Mouse (Mus musculus) midbrain, embryonic 12.5 days (tissue): ENCODE measurements at regions not wholly inside any gene's neighbourhood (a gene's known extent, or its start where the extent isn't known, plus 50 kb on each side); places are given as distances from the start of the nearest gene placed in this dataset.

Experiments used
- ATAC-seq: fragments of 200-750 bp; cut with Nextera tagmentation; 2 replicates; pipeline ENCODE4 v1.8.0; 2017; ENCODE audit warnings: low read depth, moderate TSS enrichment, moderate library complexity; ENCODE audit not compliant: low FRiP score
- H3K27ac ChIP-seq: fragments of 300-500 bp; sonication (generic); replicated peaks from 2 replicates; pipeline ENCODE4 v1.5.1; 2016; ENCODE audit warnings: mild to moderate bottlenecking
- H3K27me3 ChIP-seq: fragments of 300-500 bp; sonication (generic); 2 replicates; pipeline ENCODE4 v1.6.1; 2016; ENCODE audit warnings: mild to moderate bottlenecking
- H3K36me3 ChIP-seq: fragments of 300-500 bp; sonication (generic); 2 replicates; pipeline ENCODE4 v1.6.1; 2016
- H3K4me1 ChIP-seq: fragments of 300-500 bp; sonication (generic); 2 replicates; pipeline ENCODE4 v1.6.1; 2016
- H3K4me2 ChIP-seq: fragments of 300-500 bp; sonication (generic); replicated peaks from 2 replicates; pipeline ENCODE4 v1.6.1; 2016; ENCODE audit warnings: mild to moderate bottlenecking, moderate library complexity
- H3K4me3 ChIP-seq: fragments of 300-500 bp; sonication (generic); 2 replicates; pipeline ENCODE4 v1.5.1; 2016; ENCODE audit warnings: mild to moderate bottlenecking
- H3K9ac ChIP-seq: fragments of 300-500 bp; sonication (generic); replicated peaks from 2 replicates; pipeline ENCODE4 v1.6.1; 2016; ENCODE audit warnings: mild to moderate bottlenecking, moderate library complexity
- H3K9me3 ChIP-seq: fragments of 300-500 bp; sonication (generic); 2 replicates; pipeline ENCODE4 v1.6.1; 2016; ENCODE audit warnings: mild to moderate bottlenecking
- WGBS: fragments of 180-500 bp; shearing (Covaris S2); methylation state at CpG from one replicate; pipeline ENCODE4 v1.1.7; 2016; 5-methylcytosine and 5-hydroxymethylcytosine counted together

DNA sequence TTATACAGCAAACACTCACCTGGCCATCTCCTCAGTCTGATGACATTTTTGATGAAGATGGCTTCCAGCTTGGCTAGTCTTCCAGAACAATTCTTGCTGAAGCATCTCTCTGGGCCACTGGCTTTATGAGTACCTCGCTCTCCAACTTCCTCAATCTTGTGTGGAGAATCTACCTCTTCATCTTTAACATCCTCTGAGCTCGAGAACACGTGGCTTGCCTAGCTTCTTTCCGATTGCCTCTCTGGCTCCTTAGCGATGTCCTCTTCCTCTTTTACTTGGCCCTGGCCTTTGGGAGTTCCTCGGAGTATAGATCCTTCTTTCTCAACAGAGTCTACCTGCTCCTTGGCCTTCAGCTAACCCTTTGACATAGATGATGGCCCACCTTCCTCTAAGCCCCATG lies 231.0 kb downstream of the Uaca start:
- Histone ChIP-seq H3K4me3 (no peak overlapping the region), H3K4me2 (no peak overlapping the region), H3K36me3 (no peaks in the 10 kb centered on the region), H3K9ac (no peak overlapping the region), H3K9me3 (no peaks in the 10 kb centered on the region), H3K4me1 (0 out of 2 replicates have a peak, but pooled peaks cover 7% of the 10 kb centered on the region), H3K27me3 (peaks cover 6% of the 10 kb centered on the region; the same call in 1 of the 2 replicates), H3K27ac (no peak overlapping the region)
- no peak for ATAC-seq
- whole genome bisulfite sequencing = 89% methylated on average over 6 of the region's 6 CpGs

DNA sequence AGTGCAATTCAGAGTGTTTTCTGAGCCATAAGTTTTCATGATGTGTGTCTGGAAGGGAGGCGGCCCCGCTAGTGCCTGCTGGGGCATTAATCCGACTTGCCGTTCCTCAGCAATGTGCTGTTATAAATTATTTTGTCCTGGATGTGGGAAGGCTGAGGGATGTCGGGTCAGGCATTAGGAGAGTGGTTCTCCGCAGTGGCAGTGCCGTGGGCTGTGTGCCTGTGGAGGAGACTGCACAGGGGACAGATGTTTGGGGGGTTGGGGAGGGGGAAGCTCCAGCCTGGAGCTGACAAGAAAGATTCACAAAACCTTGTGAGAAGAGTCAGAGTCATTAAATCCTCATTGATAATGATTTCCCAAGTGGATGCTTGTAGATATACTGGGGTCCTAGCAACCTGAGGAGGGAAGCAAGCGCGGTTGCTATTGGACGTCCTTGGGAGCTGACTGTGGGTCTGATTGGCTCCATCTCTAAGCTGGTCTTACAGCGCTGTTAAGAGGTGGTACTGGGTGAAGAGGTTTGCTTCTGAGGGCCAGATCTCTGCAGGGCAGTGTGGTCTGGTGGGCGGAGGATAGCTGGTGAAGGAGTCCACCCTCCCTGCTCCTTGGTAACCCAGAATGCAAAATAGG lies 234.5 kb downstream of the Uaca start:
- no peak overlapping the region for H3K4me2 ChIP-seq
- no peaks in the 10 kb centered on the region for H3K36me3 ChIP-seq
- H3K27ac ChIP-seq = no peak overlapping the region
- no peak overlapping the region for H3K9ac ChIP-seq
- ATAC-seq = no peak
- H3K4me1 ChIP-seq = peaks cover 14% of the 10 kb centered on the region; the same call in 1 of the 2 replicates
- H3K4me3 ChIP-seq = no peak overlapping the region
- H3K27me3 ChIP-seq = peaks cover 6% of the 10 kb centered on the region; the same call in 1 of the 2 replicates
- no peaks in the 10 kb centered on the region for H3K9me3 ChIP-seq
- 66% methylated on average over 12 of the region's 12 CpGs for WGBS

DNA sequence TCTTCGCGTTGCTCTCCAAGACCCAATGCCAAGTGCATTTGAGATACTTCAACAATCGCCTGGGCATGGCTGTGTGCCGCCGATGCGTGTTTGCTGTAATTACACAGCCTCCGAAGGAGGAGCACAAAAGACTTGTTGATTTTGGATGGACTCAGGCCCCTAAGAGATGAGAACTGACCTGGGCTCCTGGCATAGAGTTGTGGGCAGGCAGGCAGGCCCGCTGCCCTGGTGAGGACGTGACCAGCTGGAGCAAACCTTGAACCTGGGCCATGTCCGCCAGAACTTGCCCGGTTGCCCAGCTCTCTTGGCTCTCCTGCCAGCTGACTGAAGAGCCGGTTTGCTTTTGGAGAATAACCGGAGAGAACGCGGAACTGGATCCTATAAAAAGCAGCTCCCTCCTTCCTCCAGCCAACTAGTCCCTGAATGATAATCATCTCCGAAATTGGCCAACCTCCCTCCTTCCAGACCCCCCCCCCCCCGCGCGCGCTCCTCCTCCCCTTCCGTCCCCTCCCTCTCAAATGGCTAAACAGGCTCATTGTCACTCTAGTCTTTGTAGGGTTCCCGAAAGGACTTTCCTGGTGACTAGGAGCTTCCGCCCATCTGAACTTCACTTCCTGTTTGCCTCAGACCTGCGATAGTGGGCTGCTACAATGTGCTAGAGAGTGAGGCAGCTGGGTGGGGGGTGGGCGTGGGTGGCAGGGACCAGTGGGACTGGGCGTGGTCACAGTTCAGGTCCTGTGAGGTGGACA lies 237.5 kb downstream of the Uaca start:
- no peak overlapping the region for H3K9ac ChIP-seq
- no peaks in the 10 kb centered on the region for H3K9me3 ChIP-seq
- H3K27me3 ChIP-seq = 0 out of 2 replicates have a peak, but pooled peaks cover 7% of the 10 kb centered on the region
- H3K4me1 ChIP-seq = peaks cover 14% of the 10 kb centered on the region; the same call in 1 of the 2 replicates
- 83% methylated on average over 25 of the region's 26 CpGs for WGBS
- no peak overlapping the region for H3K4me3 ChIP-seq
- H3K4me2 ChIP-seq = no peak overlapping the region
- no peak for ATAC-seq
- no peaks in the 10 kb centered on the region for H3K36me3 ChIP-seq
- no peak overlapping the region for H3K27ac ChIP-seq

DNA sequence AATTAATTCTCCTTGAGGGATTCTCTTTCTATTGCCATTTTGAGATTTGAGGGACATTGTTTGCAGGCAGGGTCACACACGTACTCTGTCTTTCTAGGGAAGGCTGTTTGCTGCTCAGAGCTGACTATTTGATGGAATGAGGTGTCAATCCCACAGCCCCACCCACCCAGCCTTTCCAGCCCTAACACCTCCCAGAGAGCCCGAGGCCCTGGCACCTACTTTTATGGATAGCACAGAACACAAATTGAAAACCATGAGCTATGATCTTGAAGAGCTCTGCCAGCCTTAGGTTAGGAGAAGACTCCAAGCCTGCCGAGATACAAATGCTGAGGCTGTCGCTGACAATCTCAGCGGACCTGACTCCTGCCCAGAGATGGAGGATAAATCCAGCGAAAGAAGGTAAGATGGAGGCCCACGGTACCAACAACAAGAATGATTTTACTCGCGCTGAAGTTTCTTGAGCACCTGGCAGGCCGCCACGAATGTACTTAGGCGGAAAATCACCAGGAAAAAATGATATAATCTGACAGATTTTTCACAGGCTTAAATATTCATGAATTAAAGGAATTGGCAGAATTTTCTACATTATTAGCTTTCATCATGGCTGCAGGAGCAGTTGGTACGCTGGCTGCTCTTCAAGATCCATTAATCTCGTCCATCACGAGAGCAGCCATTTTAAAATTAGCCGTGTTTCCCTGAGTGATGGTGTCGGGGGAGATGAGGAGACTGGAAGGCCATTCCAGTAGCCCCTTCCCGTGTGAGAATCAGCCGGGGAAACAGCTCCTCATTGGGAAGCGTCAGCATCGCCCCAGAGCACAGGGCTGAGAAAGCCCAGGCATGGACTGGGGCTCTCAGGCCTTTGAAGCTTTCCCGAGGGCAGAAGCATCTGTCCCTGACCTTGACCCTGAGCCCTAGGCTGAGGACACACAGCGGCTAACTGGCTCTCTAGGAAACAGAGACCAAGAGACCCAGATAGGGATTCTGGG lies 238.4 kb downstream of the Uaca start:
- H3K9ac ChIP-seq = no peak overlapping the region
- peak overlapping the region; percentile 26; the same call in 1 of the 2 replicates for H3K27ac ChIP-seq
- WGBS = 81% methylated on average over 23 of the region's 23 CpGs

DNA sequence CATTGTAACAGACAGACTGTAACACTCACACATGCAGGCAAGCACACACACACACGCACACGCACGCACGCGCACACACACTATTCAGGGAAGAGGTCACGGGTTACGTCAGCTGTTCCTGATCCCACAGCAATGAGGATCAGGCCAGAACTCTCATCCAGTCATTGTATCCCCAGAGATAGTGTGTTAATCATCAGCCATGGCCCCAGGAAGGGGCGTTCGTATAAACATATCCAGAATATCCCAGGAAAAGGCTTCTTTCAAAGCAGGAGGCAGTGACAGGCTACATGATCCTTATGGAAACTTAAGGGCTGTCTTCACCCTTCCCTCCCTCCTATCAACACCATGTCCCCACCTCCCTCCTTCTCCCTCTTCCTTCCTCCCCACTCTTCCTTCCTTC lies 239.3 kb downstream of the Uaca start:
- Histone ChIP-seq H3K9me3 (no peaks in the 10 kb centered on the region), H3K27me3 (0 out of 2 replicates have a peak, but pooled peaks cover 7% of the 10 kb centered on the region), H3K27ac (0 out of 2 replicates have a peak overlapping the region, but pooled peaks have one; percentile 26), H3K4me2 (no peak overlapping the region), H3K4me3 (no peak overlapping the region), H3K4me1 (peaks cover 23% of the 10 kb centered on the region), H3K36me3 (no peaks in the 10 kb centered on the region), H3K9ac (no peak overlapping the region)
- WGBS = 70% methylated on average over 9 of the region's 9 CpGs
- ATAC-seq = no peak

More for the DNA sequence above, 238.4 kb downstream of the Uaca start:
- H3K27me3 ChIP-seq = 0 out of 2 replicates have a peak, but pooled peaks cover 7% of the 10 kb centered on the region
- no peak overlapping the region for H3K4me2 ChIP-seq
- H3K9me3 ChIP-seq = no peaks in the 10 kb centered on the region
- peaks cover 14% of the 10 kb centered on the region for H3K4me1 ChIP-seq
- H3K4me3 ChIP-seq = no peak overlapping the region
- no peak for ATAC-seq
- H3K36me3 ChIP-seq = no peaks in the 10 kb centered on the region

DNA sequence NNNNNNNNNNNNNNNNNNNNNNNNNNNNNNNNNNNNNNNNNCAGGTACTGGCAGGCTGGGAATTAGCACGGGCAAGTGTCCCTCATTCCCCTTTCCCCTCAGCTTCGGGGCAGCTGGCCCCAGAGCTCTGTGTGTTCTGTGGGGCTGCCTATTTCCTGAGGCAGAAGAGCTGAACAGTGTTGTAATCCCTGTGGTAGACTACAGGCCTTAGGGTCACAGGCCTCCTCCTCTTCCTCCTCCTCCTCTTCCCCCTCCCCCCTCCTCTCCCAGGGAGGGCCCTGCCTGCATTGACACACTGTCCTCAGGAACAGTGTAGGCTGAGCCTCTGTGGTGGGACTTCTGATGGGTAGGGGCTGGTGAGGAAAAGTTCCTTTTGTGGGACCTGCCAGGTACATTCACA lies 247.7 kb downstream of the Uaca start:
- no peaks in the 10 kb centered on the region for H3K36me3 ChIP-seq
- no peak for ATAC-seq

DNA sequence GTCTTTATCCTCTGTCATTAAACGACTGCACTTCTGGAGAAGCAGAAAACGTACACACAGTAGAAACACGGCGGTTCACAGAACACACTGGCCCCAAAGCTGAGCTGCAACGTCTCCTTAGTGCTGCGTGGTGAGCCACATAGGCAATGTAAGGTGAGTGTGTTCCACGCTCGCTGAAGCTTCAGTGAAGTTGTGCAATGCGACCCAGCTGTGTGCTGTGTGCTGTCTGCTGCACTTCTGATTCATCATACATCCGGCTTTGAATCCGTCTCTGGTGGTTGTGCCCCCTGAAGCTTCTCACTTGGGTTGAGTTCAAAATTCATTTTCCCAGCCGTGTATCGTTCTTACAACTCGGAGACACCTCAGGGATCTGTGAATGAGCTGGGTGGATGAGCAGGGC lies 250.6 kb downstream of the Uaca start:
- Histone ChIP-seq H3K36me3 (no peaks in the 10 kb centered on the region), H3K4me1 (peaks cover 8% of the 10 kb centered on the region; the same call in 1 of the 2 replicates), H3K9ac (no peak overlapping the region), H3K4me3 (no peak overlapping the region), H3K4me2 (no peak overlapping the region), H3K27me3 (peaks cover 28% of the 10 kb centered on the region), H3K9me3 (no peaks in the 10 kb centered on the region), H3K27ac (no peak overlapping the region)
- WGBS = 87% methylated on average over 14 of the region's 14 CpGs
- ATAC-seq = no peak

More for the DNA sequence above, 247.7 kb downstream of the Uaca start:
- Histone ChIP-seq H3K4me1 (peaks cover 17% of the 10 kb centered on the region), H3K4me3 (no peak overlapping the region), H3K27ac (no peak overlapping the region), H3K4me2 (no peak overlapping the region), H3K27me3 (peaks cover 18% of the 10 kb centered on the region), H3K9me3 (no peaks in the 10 kb centered on the region), H3K9ac (no peak overlapping the region)
- WGBS = 39% methylated on average over 2 of the region's 2 CpGs

DNA sequence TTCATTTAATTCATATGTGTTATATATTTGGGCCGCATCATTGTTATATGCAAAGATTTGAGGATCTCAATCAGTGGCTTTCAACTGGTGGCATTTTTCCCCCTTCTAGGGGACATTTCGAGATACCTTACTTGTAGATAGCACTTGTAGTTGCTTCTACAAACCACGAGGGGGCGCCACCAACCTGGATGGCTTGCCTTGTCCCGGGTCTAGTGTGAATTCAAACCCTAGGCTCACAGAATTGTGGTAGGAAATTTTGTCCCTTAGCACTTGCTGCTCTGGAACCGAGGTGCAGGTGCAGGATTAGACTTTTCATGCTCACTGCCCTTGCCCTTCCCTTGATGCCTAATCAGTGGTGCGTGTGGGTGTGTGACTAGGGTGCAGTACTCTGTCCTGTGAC lies 252.2 kb downstream of the Uaca start:
- Histone ChIP-seq H3K27ac (no peak overlapping the region), H3K4me2 (no peak overlapping the region), H3K9me3 (no peaks in the 10 kb centered on the region), H3K4me1 (peaks cover 8% of the 10 kb centered on the region; the same call in 1 of the 2 replicates), H3K9ac (no peak overlapping the region), H3K36me3 (no peaks in the 10 kb centered on the region), H3K4me3 (no peak overlapping the region), H3K27me3 (peaks cover 28% of the 10 kb centered on the region)
- no peak for ATAC-seq
- WGBS = 22% methylated on average over 7 of the region's 7 CpGs

DNA sequence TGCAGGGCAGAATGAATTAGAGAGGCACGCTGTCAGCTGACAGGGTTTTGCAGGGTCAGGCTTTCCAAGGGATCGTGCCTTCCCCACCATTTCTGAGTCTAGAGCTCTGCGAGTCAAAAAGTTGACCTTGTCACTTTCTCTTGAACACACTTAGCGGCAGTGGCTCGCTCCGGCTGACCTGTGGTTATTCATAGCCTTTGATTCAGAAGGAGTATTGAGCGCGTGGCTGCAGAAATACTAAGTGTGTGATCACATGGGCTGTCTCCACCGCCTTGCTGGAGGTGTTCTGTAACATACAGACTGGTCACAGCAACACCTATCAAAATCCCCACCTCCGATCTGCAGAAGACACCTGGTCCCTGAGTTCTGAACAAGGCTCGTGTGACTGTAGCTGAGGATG lies 252.9 kb downstream of the Uaca start:
- peaks cover 26% of the 10 kb centered on the region for H3K27me3 ChIP-seq
- ATAC-seq = no peak
- WGBS = 79% methylated on average over 11 of the region's 11 CpGs

DNA sequence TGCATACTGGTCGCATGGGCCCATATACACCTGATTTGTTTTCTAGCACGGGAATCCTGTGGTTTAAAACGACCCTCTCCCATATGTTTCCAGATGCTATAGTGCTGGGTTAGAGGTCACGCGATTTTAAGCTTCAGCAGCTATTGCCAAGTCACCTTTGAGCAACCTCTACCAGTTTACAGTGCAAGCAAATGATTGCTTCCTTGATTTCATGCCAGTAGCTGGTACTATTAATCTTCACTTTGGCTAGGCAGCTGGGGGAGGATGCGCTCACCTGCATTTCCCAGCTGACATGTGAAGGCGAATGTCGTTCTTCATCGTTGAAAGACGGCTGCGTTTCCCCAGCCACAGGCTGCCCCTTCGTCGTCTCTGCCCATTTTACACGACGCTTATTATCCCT lies 254.2 kb downstream of the Uaca start:
- H3K4me3 ChIP-seq = no peak overlapping the region
- no peak overlapping the region for H3K4me2 ChIP-seq
- 86% methylated on average over 15 of the region's 15 CpGs for WGBS
- ATAC-seq = no peak
- no peaks in the 10 kb centered on the region for H3K9me3 ChIP-seq
- peaks cover 8% of the 10 kb centered on the region; the same call in 1 of the 2 replicates for H3K4me1 ChIP-seq
- H3K27me3 ChIP-seq = peaks cover 27% of the 10 kb centered on the region
- no peak overlapping the region for H3K9ac ChIP-seq
- no peaks in the 10 kb centered on the region for H3K36me3 ChIP-seq
- H3K27ac ChIP-seq = no peak overlapping the region

More for the DNA sequence above, 252.9 kb downstream of the Uaca start:
- no peak overlapping the region for H3K27ac ChIP-seq
- no peaks in the 10 kb centered on the region for H3K9me3 ChIP-seq
- no peaks in the 10 kb centered on the region for H3K36me3 ChIP-seq
- no peak overlapping the region for H3K9ac ChIP-seq
- no peak overlapping the region for H3K4me3 ChIP-seq
- peaks cover 8% of the 10 kb centered on the region; the same call in 1 of the 2 replicates for H3K4me1 ChIP-seq
- H3K4me2 ChIP-seq = no peak overlapping the region

DNA sequence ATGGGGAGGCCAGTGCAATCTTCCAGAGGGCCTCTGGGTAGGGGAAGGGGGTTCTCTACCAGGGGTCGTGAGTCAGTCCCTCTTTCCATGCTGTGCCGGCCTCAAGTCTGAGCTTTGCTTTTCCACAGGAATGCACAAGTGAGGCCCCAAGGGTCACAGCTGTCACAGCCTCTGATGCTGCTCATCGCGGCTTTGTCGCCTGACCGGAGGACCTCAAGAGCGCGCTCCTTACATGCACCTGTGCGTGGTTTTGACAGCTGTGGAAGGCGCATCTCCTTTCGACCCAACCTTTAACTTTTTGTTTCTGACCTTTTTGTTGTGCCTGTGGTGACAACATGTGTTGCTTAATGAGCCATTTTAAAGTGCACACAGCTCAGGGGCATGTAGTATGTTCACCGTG lies 258.3 kb downstream of the Uaca start:
- Histone ChIP-seq H3K9ac (no peak overlapping the region), H3K4me3 (no peak overlapping the region), H3K9me3 (no peaks in the 10 kb centered on the region), H3K36me3 (no peaks in the 10 kb centered on the region), H3K27me3 (peaks cover 24% of the 10 kb centered on the region), H3K27ac (no peak overlapping the region), H3K4me1 (peaks cover 28% of the 10 kb centered on the region), H3K4me2 (no peak overlapping the region)
- no peak for ATAC-seq
- WGBS = 92% methylated on average over 12 of the region's 12 CpGs
